Mouse (Mus musculus) layer of hippocampus, postnatal 10 days (tissue): ENCODE measurements at regions not wholly inside any gene's neighbourhood (a gene's known extent, or its start where the extent isn't known, plus 50 kb on each side); places are given as distances from the start of the nearest gene placed in this dataset.

ENCODE experiments used
- DNase-seq, 2 experiments: peaks; one replicate each; pipeline ENCODE4 v3.0.0; 2021; ENCODE audit warnings: low spot score in 2 of 2

DNA sequence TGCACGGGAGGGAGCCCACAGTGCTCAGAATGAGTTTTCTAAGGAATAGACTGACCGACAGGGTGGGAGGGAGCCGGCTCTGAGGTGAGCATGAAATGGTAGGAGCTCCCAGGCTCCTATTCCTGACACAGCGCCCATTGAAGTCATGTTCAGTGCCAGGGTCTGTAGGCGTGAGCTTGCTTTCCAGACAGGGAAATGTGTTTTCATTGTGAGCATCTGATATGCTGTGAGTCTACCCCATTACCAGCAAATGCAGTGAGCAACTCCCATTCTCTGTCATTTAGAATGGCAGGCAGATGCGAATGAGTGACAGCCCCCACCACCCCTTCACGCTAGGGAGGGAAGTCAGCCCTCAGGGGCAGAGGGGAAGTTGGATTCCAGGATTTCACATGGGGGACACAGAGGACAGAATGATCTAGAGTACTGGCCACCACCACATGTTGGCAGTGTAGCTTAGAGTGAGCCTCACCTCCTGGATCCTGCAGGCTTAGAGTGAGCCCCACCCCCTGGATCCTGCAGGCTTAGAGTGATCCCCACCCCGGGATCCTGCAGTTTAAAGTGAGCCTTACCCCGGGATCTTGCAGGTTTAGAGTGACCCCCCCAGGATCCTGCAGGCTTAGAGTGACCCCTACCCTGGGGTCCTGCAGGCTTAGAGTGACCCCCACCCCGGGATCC, 283.2 kb upstream of the Eef2kmt start:
- peak; percentile 40 to 42 for DNase-seq

DNA sequence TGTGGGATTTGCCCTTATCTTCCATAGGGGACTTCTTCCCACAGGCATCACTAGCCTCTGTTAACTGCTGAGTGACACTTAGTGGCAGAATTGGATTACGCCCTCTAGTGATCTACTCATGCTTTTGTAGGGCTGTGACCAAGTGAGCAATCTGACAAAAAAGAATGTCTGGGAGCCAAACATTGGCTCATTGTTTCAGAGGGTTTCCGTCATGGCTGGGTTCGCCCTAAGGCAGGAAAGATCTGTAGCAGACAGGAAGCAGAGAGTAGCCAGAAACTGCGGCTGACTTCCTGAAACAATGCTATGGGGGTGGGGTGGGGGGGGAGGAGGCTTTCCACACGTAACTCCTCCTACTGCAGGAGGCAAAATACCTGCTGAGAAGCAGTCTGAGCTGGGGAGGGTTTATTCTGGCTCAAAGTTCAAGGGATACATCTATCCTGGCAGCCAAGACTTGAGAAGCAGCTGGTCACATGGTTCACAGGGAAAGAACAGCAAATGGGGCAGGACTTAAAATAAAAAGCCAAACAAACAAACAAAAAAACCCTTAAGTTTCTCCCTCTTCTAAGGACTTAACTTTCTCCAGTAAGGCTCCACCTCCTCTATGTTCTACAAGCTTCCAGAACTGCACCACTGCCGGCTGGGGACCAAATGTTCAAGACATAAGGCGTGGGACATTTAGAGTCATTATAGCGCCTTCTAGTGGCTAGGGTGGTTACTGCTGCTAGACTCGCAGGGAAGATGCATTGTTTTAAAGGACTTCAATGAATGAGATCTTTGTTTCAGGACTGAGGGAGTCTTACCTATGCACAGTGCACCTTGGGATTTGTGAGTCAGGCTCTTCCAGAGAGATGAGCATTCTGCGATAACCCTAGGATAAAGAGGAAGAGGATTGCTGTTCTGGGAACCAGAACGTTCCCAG, 281.8 kb upstream of the Eef2kmt start:
- DNase-seq, result peak; percentile 45 to 52

DNA sequence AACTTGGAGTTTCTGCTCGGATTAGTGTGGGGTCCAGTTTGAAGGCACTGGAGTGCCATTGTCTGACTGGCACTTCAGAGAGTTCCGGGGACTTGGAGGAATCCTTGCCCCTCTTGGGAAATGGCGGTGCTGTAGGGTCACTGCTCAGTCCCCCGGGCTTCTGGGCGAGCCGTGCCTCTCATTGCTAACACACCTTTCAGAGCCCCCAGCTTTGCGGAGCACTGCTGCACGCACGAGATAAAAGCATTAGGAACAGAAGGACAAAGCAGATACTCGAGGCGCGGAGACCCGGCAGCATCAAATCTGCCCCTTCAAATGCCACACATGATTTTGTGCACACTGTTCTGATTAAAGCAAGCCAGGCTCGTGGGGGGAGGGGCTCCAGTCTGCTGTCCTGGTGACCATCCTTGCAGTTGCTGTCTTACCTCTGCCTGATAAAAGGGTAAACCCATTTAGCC, 280.8 kb upstream of the Eef2kmt start:
- DNase-seq, result no peak

DNA sequence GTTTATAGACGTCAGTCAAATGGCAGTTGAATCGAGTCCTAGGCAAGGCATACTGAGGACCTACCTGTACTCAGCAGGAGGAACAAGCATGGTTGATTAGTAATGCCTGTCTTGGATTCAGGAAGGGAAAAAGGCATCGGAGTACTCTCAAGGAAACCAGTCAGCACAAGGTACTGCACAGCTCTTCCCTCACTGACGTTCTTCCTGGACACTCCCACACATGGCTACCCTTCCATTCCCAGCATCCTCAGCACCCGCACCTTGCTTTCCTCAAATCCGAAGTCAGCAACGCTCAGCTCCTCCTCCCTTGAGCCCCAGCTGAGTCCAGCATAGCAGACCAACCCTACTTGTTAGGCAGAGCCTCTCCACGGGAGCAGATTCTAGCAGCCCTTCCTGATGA, 279.6 kb upstream of the Eef2kmt start:
- DNase-seq, result no peak

GRCm38 (mm10) chr16:5534862-5535261, 279.1 kb upstream of the Eef2kmt start:
- DNase-seq, result peak in 1 of 2 experiments; percentile 47

DNA sequence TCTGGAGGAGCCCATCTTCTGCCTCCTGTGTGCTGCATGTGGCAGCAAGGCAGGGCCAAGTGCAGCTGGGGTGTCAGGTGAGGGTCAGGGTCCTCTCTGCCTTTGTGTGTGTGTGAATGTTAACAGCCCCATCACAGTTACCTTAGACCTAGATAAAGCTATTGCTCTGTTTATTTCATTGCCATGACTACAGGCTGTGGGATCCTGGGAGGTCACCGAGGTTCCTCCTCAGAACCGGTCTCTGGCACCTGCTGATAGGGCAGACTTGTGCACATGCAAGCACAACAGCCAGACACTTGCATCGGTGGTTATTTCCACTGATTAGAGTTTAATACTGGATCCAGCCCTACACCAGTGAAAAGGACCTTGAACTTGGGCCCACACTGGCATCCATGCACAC, 278.6 kb upstream of the Eef2kmt start:
- no peak for DNase-seq

- DNase-seq, result no peak
Observed at GRCm38 (mm10) chr16:5532281-5532680, 276.5 kb upstream of the Eef2kmt start.

- DNase-seq, result no peak
Observed at GRCm38 (mm10) chr16:5529823-5530222, 274.0 kb upstream of the Eef2kmt start.

- DNase-seq, result no peak
Observed at GRCm38 (mm10) chr16:5527936-5528335, 272.2 kb upstream of the Eef2kmt start.

DNA sequence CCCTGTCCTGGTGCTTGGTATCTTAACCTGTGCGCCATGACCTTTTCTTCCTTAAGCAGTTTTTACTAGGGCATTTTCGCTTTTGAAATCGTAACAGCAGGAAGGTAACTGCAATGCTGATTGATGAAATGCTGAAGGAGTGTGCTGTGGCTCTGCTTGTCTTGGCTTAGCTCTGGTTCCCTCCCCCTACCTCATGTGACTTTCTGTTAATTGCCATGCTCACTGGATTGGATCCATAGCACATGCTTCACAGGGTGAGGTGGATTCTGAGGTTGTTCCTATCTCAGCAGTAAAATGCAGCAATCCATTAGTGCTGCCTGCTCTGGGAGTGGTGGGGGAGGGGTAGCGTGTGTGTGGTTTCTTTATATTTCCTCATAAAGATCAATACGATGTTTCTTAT, 268.6 kb upstream of the Eef2kmt start:
- no peak for DNase-seq

- DNase-seq, result no peak
Observed at GRCm38 (mm10) chr16:5523402-5524021, 267.7 kb upstream of the Eef2kmt start.

- DNase-seq, result no peak
Observed at GRCm38 (mm10) chr16:5517746-5518145, 262.0 kb upstream of the Eef2kmt start.

DNA sequence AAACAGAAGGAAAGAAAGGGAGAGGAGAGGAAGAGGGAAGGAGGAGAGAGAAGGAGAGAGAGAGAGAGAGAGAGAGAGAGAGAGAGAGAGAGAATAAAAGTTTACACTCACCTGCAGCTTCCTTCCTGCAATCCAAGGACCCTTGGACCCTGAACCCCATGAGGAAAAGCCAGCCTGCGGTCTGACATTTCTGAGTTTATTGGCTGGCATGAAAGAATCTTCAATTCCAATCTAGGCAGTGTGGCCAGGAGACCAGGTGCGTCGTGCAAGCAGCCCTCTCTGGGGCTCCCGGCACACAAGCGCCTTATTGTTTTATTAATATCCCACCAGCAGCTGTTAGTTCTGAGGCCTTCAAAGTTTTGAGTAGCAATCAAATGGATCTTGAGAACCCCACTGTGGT, 260.1 kb upstream of the Eef2kmt start:
- DNase-seq, result no peak

GRCm38 (mm10) chr16:5507261-5507660, 251.5 kb upstream of the Eef2kmt start:
- DNase-seq, result peak; percentile 25 to 46

- DNase-seq, result no peak
Observed at GRCm38 (mm10) chr16:5501961-5502360, 246.2 kb upstream of the Eef2kmt start.

DNA sequence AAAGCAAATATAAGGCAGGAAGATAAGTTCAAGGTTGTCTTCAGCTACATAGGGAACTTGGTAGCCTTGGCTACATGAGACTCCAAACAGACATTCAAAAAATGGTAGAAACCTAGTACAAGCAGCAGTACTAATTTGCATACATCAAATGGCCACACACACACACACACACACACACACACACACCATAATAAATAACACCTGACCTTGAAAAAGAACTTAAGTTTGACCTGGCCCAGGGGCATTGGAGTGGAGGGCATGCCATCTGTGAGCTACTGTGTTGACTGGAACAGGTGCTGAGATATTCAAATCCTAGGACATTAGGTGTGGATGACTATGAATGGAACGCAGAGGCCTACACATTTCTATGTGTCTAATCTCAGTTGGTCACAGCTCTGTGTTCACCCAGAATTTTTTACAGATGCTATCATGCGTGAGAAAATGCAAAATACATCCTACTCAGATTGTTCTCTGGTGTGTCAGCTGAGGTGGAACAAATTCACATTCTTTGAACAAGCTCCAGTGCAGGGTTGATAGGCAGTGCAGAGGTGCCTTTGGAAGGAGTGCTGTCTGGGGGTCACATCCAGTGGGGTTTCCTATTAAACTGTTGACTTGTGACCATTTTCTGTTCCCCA, 240.4 kb upstream of the Eef2kmt start:
- no peak for DNase-seq

DNA sequence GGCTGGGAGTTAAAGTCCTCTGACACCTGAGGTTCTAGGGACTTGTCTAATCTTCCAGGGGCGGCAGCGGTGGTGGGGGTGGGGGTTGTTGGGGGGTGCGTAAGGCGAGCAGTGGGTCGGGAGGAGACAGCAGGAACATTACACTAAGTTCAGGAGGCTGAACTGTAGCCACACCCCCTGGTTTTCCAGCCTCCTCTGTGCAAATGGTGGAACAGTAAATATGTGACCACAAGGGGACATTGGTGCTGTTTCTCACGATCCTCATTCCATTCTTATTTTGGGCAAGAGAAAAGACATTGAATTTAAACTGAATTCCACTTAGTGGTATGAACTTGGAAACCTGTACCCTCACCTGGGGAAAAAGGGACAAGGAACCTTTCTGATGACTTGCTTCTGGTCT, 237.6 kb upstream of the Eef2kmt start:
- no peak for DNase-seq

DNA sequence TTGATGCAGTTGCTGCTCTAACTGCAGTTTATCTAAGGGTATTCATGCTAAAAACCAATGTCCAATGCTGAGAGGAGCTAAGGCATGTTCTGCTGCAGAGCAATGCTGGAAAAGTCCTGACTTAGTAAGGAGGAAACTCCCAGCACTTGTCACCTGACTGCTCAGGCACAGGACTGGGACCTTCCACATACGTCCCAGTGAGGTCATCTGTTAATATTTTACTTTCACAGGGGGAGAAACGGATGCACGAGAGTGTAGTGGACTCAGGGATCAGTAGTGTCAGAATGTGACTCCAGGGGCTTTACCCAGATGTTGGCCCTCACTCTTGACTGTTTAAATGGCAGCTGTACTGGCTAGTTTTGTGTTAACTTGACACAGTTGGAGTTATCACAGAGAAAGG, 231.5 kb upstream of the Eef2kmt start:
- DNase-seq, result no peak

DNA sequence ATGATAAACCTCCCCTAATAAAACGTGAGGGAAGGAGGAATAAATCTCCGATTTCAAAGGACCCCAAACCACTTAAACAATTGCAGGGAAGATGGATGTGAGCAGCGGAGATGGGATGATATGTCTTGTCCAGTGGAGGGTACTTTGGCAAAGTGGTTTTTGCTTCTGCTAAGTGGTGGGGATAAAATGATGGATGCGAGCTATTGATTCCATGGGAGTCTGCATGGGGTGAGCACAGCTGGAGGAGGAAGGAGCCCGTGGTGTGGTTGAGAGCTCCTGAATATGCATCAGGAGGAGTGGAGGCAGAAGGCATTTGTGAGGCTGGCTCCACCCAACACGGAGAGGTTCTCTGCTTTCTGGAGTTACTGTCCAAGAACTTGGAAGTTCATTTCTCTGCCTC, 227.6 kb upstream of the Eef2kmt start:
- no peak for DNase-seq

DNA sequence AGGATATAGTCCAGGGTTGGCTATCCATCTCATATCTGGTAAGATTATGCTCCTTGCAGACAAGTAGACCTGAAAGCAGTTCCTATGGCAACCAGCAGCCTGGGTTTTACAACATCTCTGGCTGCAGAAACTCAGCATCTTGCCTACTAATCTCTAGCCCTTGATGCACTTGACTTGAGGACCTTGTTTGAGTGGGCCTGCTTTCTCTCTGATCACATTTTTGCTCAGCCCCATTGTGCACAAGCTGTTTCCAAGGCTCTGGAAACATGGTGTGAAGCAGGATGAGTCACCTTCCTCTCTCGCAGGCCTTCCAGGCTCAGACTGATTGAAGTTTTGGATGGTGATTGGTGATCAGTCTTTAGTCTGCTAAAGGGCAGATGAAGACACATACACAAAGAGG, 224.4 kb upstream of the Eef2kmt start:
- no peak for DNase-seq

DNA sequence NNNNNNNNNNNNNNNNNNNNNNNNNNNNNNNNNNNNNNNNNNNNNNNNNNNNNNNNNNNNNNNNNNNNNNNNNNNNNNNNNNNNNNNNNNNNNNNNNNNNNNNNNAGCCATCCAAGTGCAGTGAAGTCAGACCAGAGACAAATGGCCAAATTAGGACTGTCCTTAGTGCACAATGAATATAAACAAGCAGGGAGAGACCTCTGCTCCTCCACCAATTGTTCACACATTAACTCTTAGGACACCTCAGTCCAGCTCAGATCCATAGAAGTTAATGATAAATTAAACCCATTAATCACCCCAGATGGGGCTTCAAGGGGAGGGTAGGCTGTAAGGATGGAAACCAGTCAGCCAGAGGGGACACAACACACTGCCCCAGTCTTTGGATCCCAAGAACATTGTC, 223.2 kb upstream of the Eef2kmt start:
- DNase-seq, result no peak

- DNase-seq, result peak; percentile 75 to 76
Observed at GRCm38 (mm10) chr16:5471321-5471720, 215.5 kb upstream of the Eef2kmt start.
